Mouse (Mus musculus) left cerebral cortex, postnatal 10 days (tissue): ENCODE measurements around the gene Abcc4. TPM values are rescaled to one million over a fixed set of nuclear protein-coding genes. Genes with fewer than 3 reads are reported as not detected.

Experiments
- DNase-seq, 2 experiments: peaks; one replicate each; pipeline ENCODE4 v3.0.0; 2021 to 2022; ENCODE audit warnings: low spot score in 2 of 2, mixed read lengths in 1 of 2; ENCODE audit errors: extremely low spot score in 1 of 2
- intact Hi-C: fragments of 180-260 bp; cut with DNase I; formaldehyde crosslinking; loops from one replicate; pipeline ENCODE4 v1.15.1; 2025
- total RNA-seq, 2 experiments: library from RNA; stranded (reverse); gene quantifications; 2 replicates each; pipeline ENCODE4 v1.2.3; 2021

Gene Abcc4
- total RNA-seq, 2 experiments from 2014 or later = 4.8 to 6.4 TPM

DNA sequence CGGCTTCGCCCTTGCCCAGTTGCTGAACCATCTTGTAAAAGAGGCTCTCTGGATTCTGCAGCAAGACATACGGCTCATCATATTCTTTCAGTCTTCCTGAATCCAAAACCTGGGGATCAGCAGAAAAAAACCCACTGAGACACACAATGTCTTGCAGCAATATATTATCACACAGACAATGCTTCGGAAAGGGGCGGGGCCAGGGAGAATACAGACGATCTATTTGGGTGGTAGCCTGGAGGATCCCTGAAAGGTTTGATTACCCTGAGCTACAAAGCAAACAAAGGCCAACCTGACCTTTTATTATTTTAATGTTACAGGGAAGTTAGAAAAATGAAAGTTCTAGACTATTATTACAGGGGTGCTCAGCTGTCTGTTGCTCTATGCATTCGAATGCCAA lies 215.5 kb downstream of the Abcc4 start:
- no peak for DNase-seq
- intact Hi-C loops = no loop called here

DNA sequence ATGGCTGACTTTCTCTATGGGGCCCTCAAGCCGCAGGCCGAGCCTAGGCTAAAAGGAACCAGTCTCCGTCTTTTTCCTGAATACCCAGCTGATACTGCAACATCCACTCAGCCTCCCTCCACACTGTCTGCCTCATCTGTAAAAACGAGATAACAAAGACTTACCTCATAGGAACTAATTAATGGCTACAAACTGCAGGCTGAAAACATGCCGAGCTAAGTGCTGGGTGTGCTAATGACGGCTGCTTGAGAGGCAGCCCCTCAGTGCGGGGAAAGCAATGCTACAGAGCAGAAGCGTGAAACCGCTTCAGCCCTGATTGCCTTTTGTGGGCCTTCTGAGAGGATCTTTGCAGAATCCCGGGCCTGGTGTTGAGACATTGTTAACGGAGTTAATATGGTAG lies 219.7 kb downstream of the Abcc4 start:
- no peak for DNase-seq
- intact Hi-C loops = no loop called here

GRCm38 (mm10) chr14:118485646-118486045 lies 220.4 kb downstream of the Abcc4 start:
- no peak for DNase-seq
- intact Hi-C loops = no loop called here

GRCm38 (mm10) chr14:118482320-118482719 lies 223.7 kb downstream of the Abcc4 start:
- intact Hi-C loops = no loop called here
- DNase-seq = no peak

GRCm38 (mm10) chr14:118481779-118482178 lies 224.2 kb downstream of the Abcc4 start:
- no peak for DNase-seq
- intact Hi-C loops = no loop called here

GRCm38 (mm10) chr14:118476329-118476728 lies 229.7 kb downstream of the Abcc4 start:
- no peak for DNase-seq
- intact Hi-C loops = no loop called here

- no peak for DNase-seq
- intact Hi-C loops = no loop called here
Observed at GRCm38 (mm10) chr14:118475100-118475454, 230.9 kb downstream of the Abcc4 start.

- DNase-seq = peak in 1 of 2 experiments; percentile 9
- intact Hi-C loops = no loop called here
Observed at GRCm38 (mm10) chr14:118474226-118475099, 231.6 kb downstream of the Abcc4 start.

- DNase-seq = peak; percentile 25 to 79
- intact Hi-C loops = no loop called here
Observed at GRCm38 (mm10) chr14:118473831-118474193, 232.2 kb downstream of the Abcc4 start.

DNA sequence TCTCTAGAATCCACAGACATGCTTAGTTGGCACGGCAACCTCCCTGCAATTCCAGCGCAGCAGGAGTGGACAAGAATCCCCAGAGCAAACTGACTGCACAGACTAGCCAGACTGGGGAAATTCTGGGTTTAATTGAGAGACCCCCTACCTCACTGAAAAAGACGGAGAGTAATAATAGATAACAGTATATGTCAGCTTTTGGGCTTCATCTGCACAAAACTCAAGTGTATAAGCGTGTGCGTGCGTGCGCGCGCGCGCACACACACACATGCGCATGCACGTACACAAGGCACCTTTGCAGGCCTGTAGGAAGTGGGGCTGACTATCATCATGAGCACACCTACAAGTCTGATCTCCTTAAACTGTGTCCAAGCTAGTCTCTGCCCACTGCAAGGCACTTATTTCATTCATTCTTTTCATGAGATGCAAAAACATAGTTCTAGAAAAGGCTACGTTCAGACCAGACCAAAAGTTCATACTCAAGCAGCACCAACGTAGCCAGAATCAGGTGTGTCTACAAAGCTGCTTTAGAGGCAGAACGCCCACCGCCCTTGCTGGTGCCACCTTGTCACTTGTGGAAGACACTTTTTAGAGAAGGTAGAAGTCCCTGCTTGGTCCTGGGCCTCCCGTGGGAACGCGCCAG lies 232.7 kb downstream of the Abcc4 start:
- intact Hi-C loops = no loop called here
- DNase-seq = no peak

DNA sequence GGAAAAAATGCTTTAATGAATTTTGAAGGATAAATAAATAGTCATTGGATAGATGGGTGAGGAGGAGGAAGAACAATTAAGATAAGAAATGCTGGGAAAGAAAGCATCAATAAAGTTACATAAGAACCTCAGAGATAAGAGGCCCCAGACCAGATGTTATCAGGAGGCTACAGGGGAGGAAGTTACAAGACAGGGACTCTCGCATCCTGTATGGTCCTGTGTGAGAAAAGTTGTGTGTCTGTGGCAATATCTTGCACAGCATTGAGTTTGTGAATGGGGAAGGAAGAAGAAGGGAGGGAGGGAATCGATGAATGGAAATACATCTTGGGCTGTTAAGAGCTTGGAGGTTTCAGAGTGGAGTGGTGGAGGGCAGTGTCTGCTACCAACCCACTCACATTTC lies 240.7 kb downstream of the Abcc4 start:
- intact Hi-C loops = no loop called here
- DNase-seq = no peak

DNA sequence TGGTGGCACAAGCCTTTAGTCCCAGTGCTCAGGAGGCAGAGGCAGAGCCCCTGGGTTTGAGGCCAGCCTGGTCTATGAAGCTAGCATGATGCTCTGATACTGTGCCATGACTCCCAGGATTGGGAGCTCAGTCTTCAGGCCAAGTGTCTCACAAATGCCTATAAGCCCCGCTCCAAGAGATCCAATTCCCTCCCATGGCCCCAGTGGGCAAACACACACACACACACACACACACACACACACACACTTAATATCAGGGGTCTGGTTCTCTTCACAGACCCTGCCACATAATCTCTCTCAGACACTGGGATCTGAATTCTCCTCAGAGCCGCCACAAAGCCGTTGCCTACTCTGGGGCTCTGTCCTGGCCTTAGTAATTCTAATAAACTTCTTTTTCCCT lies 241.6 kb downstream of the Abcc4 start:
- DNase-seq = no peak
- intact Hi-C loops = no loop called here

DNA sequence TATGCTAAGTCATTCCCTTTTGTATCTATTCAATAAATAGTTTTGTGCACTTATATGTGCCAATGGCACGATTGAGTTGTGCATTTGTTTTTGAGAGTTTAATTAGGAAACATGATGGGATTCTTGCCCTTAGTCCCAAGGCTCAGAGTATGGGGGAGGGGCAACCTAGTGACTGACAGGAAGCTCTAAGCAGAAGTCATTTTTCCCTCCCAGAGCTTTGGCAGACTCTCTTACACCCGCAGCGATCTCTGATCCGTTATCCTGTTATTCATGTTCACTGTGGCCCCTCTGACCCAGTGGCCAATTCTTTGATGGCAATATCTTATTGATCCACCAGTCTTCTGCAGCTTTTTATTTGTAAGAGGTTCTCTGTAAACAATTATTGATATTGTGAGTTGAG lies 253.4 kb downstream of the Abcc4 start:
- DNase-seq = no peak
- intact Hi-C loops = no loop called here

GRCm38 (mm10) chr14:118440155-118440554 lies 265.9 kb downstream of the Abcc4 start:
- intact Hi-C loops = no loop called here
- DNase-seq = no peak

DNA sequence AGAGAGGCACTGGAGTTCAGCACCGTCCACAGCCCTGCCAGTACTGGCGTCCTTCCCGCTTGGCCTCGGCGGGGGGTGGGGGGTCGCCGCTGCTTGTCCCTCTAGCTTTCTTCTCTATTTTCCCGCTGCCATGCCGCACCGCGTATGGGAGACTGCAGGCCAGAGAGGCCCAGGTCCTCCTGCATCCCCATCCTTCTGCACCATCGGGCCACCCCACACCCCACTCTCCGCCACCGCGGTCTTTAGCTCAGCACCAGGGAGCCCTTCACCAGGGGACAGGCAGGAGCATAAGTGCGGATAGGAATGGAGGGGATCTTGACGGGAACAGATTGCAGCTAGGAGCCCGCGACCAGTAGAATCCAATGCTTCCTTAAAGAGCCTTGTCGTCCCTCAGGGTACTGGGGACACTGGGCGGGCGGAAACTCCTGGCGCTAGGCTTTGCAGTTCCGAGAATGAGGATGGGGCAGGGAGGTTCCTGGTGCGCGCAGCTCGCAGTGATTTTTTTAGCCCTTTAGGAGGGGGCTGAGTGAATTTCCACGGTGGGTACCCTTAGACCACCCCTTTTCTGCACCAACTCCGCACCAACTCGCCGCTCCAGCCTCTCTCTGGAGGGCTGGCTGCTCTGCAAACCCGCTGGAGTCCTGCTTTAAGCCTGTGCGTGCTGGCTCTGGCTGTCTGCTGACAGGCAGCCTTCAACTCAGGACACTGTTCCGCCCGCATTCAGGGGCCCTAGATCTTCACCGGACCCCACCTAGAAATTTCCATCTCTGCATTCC lies 268.7 kb downstream of the Abcc4 start:
- intact Hi-C loops = loop anchor here (1.0 kb wide), 1 partner anchor 201 kb away; no protein-coding TSS in a partner anchor
- DNase-seq = peak in 1 of 2 experiments; percentile 41

- peak; percentile 11 to 67 for DNase-seq
- intact Hi-C loops = loop anchor here (1.0 kb wide), 1 partner anchor 200 kb away; no protein-coding TSS in a partner anchor
Observed at GRCm38 (mm10) chr14:118436791-118437155, 269.2 kb downstream of the Abcc4 start.

- no peak for DNase-seq
- intact Hi-C loops = no loop called here
Observed at GRCm38 (mm10) chr14:118435676-118436330, 270.2 kb downstream of the Abcc4 start.

DNA sequence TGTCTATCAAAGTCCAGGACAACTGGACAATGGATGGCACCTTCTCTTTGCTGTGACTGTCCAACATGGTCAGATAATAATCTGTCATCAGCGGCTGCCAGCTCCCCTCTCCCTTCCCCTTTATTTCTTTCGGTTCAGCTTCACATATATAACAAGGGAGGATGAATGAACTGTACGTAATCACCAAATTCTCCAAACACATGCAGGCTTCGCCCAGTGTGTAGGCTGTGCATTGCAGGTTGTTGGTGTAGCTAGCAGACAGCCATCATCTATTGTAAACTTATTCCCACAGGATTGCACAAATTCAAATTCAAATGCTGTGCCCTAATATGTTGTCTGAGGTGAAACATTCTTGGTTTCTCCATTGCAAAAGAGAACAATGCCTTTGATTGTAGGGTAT lies 271.2 kb downstream of the Abcc4 start:
- intact Hi-C loops = no loop called here
- DNase-seq = no peak

GRCm38 (mm10) chr14:118433848-118434247 lies 272.2 kb downstream of the Abcc4 start:
- no peak for DNase-seq
- intact Hi-C loops = no loop called here
